ENCODE assay signal across 18 mouse cellular contexts in genomic region chr4:45822781-45823575, GRCm38 (mm10). TPM values are rescaled to one million over a fixed set of nuclear protein-coding genes. Genes with fewer than 3 reads are reported as not detected.
DNase-seq lines count a peak whose midpoint lies in the region; ATAC-seq and TF ChIP-seq lines count a peak whose summit lies in the region.
"Had no signal": no experiment of that assay in that cellular context is flagged by ENCODE, and none has a peak within 500 bp of the region (broad histone marks: within the 10 kb centered on the region; RNA-seq: fewer than 3 reads in every experiment).

No protein-coding gene starts in this region.

- H3K4me1 ChIP-seq in neural tube, embryonic 11.5 days (ENCODE audit: control insufficient read depth, insufficient read depth, low read length), result peaks cover 37% of the 10 kb centered on the region
- H3K4me1 ChIP-seq in forebrain, embryonic 14.5 days (ENCODE audit: control insufficient read depth, insufficient read depth, low read length), result peaks cover 51% of the 10 kb centered on the region
- peaks cover 30% of the 10 kb centered on the region for H3K4me1 ChIP-seq in limb, embryonic 11.5 days (ENCODE audit: control insufficient read depth, insufficient read depth, low read length)

- H3K4me3 ChIP-seq in neural tube, embryonic 11.5 days (ENCODE audit: low read depth, low read length), result no peak overlapping the region
- peak overlapping the region; percentile 78 for H3K4me3 ChIP-seq in forebrain, embryonic 14.5 days (ENCODE audit: low read depth, low read length)
- H3K4me3 ChIP-seq in limb, embryonic 11.5 days (ENCODE audit: low read depth, low read length), result no peak overlapping the region
- H3K4me3 ChIP-seq in left cerebral cortex, adult 2 months, result no peak overlapping the region
- H3K4me3 ChIP-seq: erythroblast, embryonic 14.5 days; megakaryocyte, embryonic 14.5 days had no signal

- no peaks in the 10 kb centered on the region for H3K36me3 ChIP-seq in neural tube, embryonic 11.5 days (ENCODE audit: control insufficient read depth, insufficient read depth, low read length)
- H3K36me3 ChIP-seq in forebrain, embryonic 14.5 days (ENCODE audit: control insufficient read depth, insufficient read depth, low read length), result peaks cover 16% of the 10 kb centered on the region
- H3K36me3 ChIP-seq in limb, embryonic 11.5 days (ENCODE audit: control insufficient read depth, insufficient read depth, low read length), result no peaks in the 10 kb centered on the region

- TF ChIP-seq CTCF in left cerebral cortex, adult 2 months (IDR thresholded peaks at IDR 0.05), result no peak

- WGBS in neural tube, embryonic 11.5 days, result 17% methylated on average over 11 of the region's 11 CpGs
- 2% methylated on average over 11 of the region's 11 CpGs for WGBS in forebrain, embryonic 14.5 days
- 22% methylated on average over 11 of the region's 11 CpGs for WGBS in limb, embryonic 11.5 days

- peaks cover 33% of the 10 kb centered on the region for H3K27me3 ChIP-seq in neural tube, embryonic 11.5 days (ENCODE audit: control insufficient read depth, insufficient read depth, low read length)
- 0 out of 2 replicates have a peak, but pooled peaks cover 3% of the 10 kb centered on the region for H3K27me3 ChIP-seq in forebrain, embryonic 14.5 days (replicated peaks; ENCODE audit: control insufficient read depth, insufficient read depth, low read length)
- peaks cover 41% of the 10 kb centered on the region for H3K27me3 ChIP-seq in limb, embryonic 11.5 days (ENCODE audit: control insufficient read depth, insufficient read depth, low read length)

- H3K9me3 ChIP-seq in neural tube, embryonic 11.5 days (ENCODE audit: control insufficient read depth, low read length), result no peaks in the 10 kb centered on the region
- H3K9me3 ChIP-seq in forebrain, embryonic 14.5 days (replicated peaks; ENCODE audit: control insufficient read depth, low read length), result no peaks in the 10 kb centered on the region
- H3K9me3 ChIP-seq in limb, embryonic 11.5 days (ENCODE audit: control insufficient read depth, low read length), result no peaks in the 10 kb centered on the region
- H3K9me3 ChIP-seq: megakaryocyte, embryonic 14.5 days had no signal

- H3K4me2 ChIP-seq in neural tube, embryonic 11.5 days (ENCODE audit: low read depth), result peak overlapping the region; percentile 60; the same call in 1 of the 2 replicates
- H3K4me2 ChIP-seq in forebrain, embryonic 14.5 days (ENCODE audit: low read length), result peak overlapping the region; percentile 71
- no peak overlapping the region for H3K4me2 ChIP-seq in limb, embryonic 11.5 days (ENCODE audit: low read depth, severe bottlenecking)

- no peak for ATAC-seq in neural tube, embryonic 11.5 days (ENCODE audit: insufficient read depth, low FRiP score, low TSS enrichment)
- peak; percentile 35 for ATAC-seq in forebrain, embryonic 14.5 days
- ATAC-seq in limb, embryonic 11.5 days (ENCODE audit: insufficient number of reproducible peaks, low FRiP score, low TSS enrichment, low read depth), result no peak
- ATAC-seq: intestine, embryonic 16.5 days; liver, postnatal 0 days; Patski had no signal

- intact Hi-C loops in left cerebral cortex, adult 2 months (cut with DNase I), result loop anchor here (5.0 kb wide), 1 partner anchor 34 kb away; no protein-coding TSS in a partner anchor

- H3K27ac ChIP-seq in neural tube, embryonic 11.5 days (ENCODE audit: low read depth, low read length), result peak overlapping the region; percentile 86
- peak overlapping the region; percentile 100 for H3K27ac ChIP-seq in forebrain, embryonic 14.5 days (ENCODE audit: low read depth, low read length)
- no peak overlapping the region for H3K27ac ChIP-seq in limb, embryonic 11.5 days (replicated peaks; ENCODE audit: low read depth, low read length)
- no peak overlapping the region for H3K27ac ChIP-seq in left cerebral cortex, adult 2 months

- DNase-seq in neural tube, embryonic 11.5 days (ENCODE audit: low spot score), result peak; percentile 52
- DNase-seq in neural tube, embryonic 10.5 days (ENCODE audit: extremely low spot score, low spot score), result no peak
- peak; percentile 95 for DNase-seq in forebrain, embryonic 14.5 days (ENCODE audit: low spot score)
- DNase-seq in limb, embryonic 11.5 days (ENCODE audit: low spot score), result peak; percentile 42
- no peak for DNase-seq in layer of hippocampus, adult 18-20 months (ENCODE audit: low spot score in 2 of 2)
- DNase-seq in left cerebral cortex, adult 2 months (ENCODE audit: extremely low spot score in 1 of 2, low spot score in 2 of 2), result no peak
- DNase-seq in gastrocnemius, postnatal 10 days, result no peak
- DNase-seq in layer of hippocampus, adult 11-12 months (ENCODE audit: low spot score), result no peak
- DNase-seq: adrenal gland, postnatal 25 days; cerebellum, adult 8-10 months; kidney, postnatal 25 days; liver, postnatal 0 days; thymus, postnatal 14 days had no signal

- peak overlapping the region; percentile 27 for H3K9ac ChIP-seq in neural tube, embryonic 11.5 days (ENCODE audit: low read length)
- peak overlapping the region; percentile 97 for H3K9ac ChIP-seq in forebrain, embryonic 14.5 days (ENCODE audit: low read length)
- H3K9ac ChIP-seq in limb, embryonic 11.5 days (ENCODE audit: low read length), result no peak overlapping the region
- H3K9ac ChIP-seq: liver, postnatal 0 days had no signal

RNA-seq across cellular contexts. Expression of gene Igfbpl1, which starts 3.7 kb away (rescaled TPM):
- 76.8 and 90.4 TPM in 2 replicates for polyA plus RNA-seq in neural tube, embryonic 11.5 days (2014; fragmentation: Nextera tagmentation; extraction: Ambion mirVana)
- 202 and 210 TPM in 2 replicates for polyA plus RNA-seq in forebrain, embryonic 14.5 days (2014; fragmentation: Nextera tagmentation; extraction: Ambion mirVana)
- 0.52 and 0.67 TPM in 2 replicates for polyA plus RNA-seq in limb, embryonic 11.5 days (2014; fragmentation: Nextera tagmentation; extraction: Ambion mirVana)
- total RNA-seq in layer of hippocampus, adult 18-20 months (2021), result 1 to 10 TPM in 1 of 2 experiments, under 1 TPM in 1; 0.43 to 1.4 TPM
- total RNA-seq in left cerebral cortex, adult 2 months (2021), result under 1 TPM; 0.18 to 0.89 TPM
- total RNA-seq in gastrocnemius, postnatal 10 days (2021), result under 1 TPM in 1 of 2 experiments, not detected in 1; 0.11 TPM
- total RNA-seq: adrenal gland, postnatal 25 days had no signal
- polyA plus RNA-seq: erythroblast, embryonic 14.5 days; liver, postnatal 0 days; Patski had no signal

RNA-seq across cellular contexts. Expression of gene Aldh1b1, which starts 24.2 kb away (rescaled TPM):
- polyA plus RNA-seq in neural tube, embryonic 11.5 days (2014; fragmentation: Nextera tagmentation; extraction: Ambion mirVana), result 4.1 and 4.6 TPM in 2 replicates
- polyA plus RNA-seq in forebrain, embryonic 14.5 days (2014; fragmentation: Nextera tagmentation; extraction: Ambion mirVana), result 14.0 and 16.4 TPM in 2 replicates
- 0.58 and 0.99 TPM in 2 replicates for polyA plus RNA-seq in limb, embryonic 11.5 days (2014; fragmentation: Nextera tagmentation; extraction: Ambion mirVana)
- total RNA-seq in layer of hippocampus, adult 18-20 months (2021), result 1 to 10 TPM; 7.4 to 8.5 TPM
- total RNA-seq in left cerebral cortex, adult 2 months (2021), result 1 to 10 TPM; 4.9 to 5.2 TPM
- 1 to 10 TPM; 1.8 to 2.5 TPM for total RNA-seq in gastrocnemius, postnatal 10 days (2021)

RNA-seq across cellular contexts. Expression of gene Stra6l, which starts 25.5 kb away (rescaled TPM):
- 6.3 and 7.2 TPM in 2 replicates for polyA plus RNA-seq in neural tube, embryonic 11.5 days (2014; fragmentation: Nextera tagmentation; extraction: Ambion mirVana)
- polyA plus RNA-seq in forebrain, embryonic 14.5 days (2014; fragmentation: Nextera tagmentation; extraction: Ambion mirVana), result 1.0 and 1.2 TPM in 2 replicates
- 2.8 and 3.1 TPM in 2 replicates for polyA plus RNA-seq in limb, embryonic 11.5 days (2014; fragmentation: Nextera tagmentation; extraction: Ambion mirVana)
- not detected for total RNA-seq in layer of hippocampus, adult 18-20 months (2021)
- not detected for total RNA-seq in left cerebral cortex, adult 2 months (2021)
- total RNA-seq in gastrocnemius, postnatal 10 days (2021), result under 1 TPM in 1 of 2 experiments, not detected in 1; 0.14 TPM
- total RNA-seq: left cerebral cortex, postnatal 36 days had no signal
- polyA plus RNA-seq: erythroblast, embryonic 14.5 days had no signal

Comparison
In these comparisons a context has a peak if more than half of its experiments do, and no peak if none do; other contexts are left out.
1. DNase-seq: peak in neural tube, embryonic 11.5 days (single experiment), forebrain, embryonic 14.5 days (single experiment) and limb, embryonic 11.5 days (single experiment); none in neural tube, embryonic 10.5 days (single experiment), layer of hippocampus, adult 18-20 months (0 of 2), left cerebral cortex, adult 2 months (0 of 2), gastrocnemius, postnatal 10 days (single experiment) and layer of hippocampus, adult 11-12 months (single experiment).
2. H3K27ac ChIP-seq: peak in neural tube, embryonic 11.5 days (single experiment) and forebrain, embryonic 14.5 days (single experiment); none in limb, embryonic 11.5 days (single experiment) and left cerebral cortex, adult 2 months (single experiment).